Mouse (Mus musculus): ENCODE data around the gene Olfr1387. TPM values are rescaled to one million over a fixed set of nuclear protein-coding genes. Genes with fewer than 3 reads are reported as not detected.
"Not testable (repeated sequence)": the region's sequence is repeated elsewhere in the genome, so short reads cannot be mapped to it uniquely, and the experiment has no call there.

Olfr1387 gene
- polyA plus RNA-seq (2015; fragmentation: Nextera tagmentation; extraction: Ambion mirVana): not detected in 2 replicates

DNA sequence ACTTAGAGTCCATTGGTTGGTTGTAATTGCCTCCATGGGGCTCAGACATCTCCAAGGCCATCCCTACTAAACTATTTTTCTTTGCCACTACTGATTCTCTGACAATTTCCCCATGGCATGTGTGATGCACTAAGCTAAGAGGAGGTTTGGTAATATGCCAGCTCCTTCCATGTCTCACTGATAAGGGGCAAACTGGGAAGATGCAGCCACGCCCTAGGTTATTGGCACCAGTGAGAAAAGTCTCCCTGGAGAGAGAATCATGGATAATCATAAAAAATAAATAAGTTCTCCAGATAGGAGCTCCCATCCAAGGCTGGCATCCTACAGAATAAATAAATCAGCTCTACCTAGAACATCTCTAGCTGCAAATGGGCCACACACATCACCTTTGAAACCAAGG lies at the start of gene Olfr1387:
TSS of gene Olfr1387 (plus strand) at position 301 of the 400 bp plus-strand sequence.
- no peak within 1 kb of the TSS for H3K27ac ChIP-seq
- no peaks in the 10 kb centered on the region for H3K4me1 ChIP-seq
- H3K27me3 ChIP-seq: no peaks in the 10 kb centered on the region
- no peaks in the 10 kb centered on the region for H3K9me3 ChIP-seq
- H3K4me3 ChIP-seq: no peak within 1 kb of the TSS
- no peak for ATAC-seq (ENCODE audit: low FRiP score, low read depth)
- H3K9ac ChIP-seq: no peak within 1 kb of the TSS
- no peaks in the 10 kb centered on the region for H3K36me3 ChIP-seq
- WGBS: 69% methylated on average over 1 of the region's 1 CpGs
- H3K4me2 ChIP-seq (replicated peaks): no peak within 1 kb of the TSS

GRCm38 (mm10) chr11:49406784-49407183 lies 48.4 kb upstream of the Olfr1387 start:
- Histone ChIP-seq H3K9me3 (no peaks in the 10 kb centered on the region), H3K36me3 (no peaks in the 10 kb centered on the region), H3K9ac (no peak overlapping the region), H3K4me3 (no peak overlapping the region), H3K27me3 (no peaks in the 10 kb centered on the region), H3K27ac (no peak overlapping the region), H3K4me1 (no peaks in the 10 kb centered on the region), H3K4me2 (replicated peaks) (no peak overlapping the region)
- whole genome bisulfite sequencing: 77% methylated on average over 3 of the region's 3 CpGs
- ATAC-seq (ENCODE audit: low FRiP score, low read depth): no peak

DNA sequence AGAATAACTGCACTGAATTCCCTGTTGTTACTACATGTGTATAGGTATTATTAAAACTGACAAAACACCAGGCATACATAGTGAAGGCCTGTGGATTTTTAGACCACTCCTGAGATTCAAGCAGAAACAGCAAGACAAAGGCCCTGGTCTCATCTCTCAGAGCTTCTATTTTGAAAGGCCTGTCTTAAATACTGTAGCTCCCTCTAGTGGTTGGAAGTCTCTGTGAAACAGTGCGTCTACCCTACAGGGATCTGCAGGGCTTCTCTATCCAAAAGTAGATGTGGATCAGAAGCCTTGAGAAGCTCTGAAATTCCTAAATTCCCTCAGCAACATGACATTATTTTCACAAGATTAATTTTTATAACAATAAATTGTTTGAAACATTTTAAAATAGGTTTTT lies 44.6 kb upstream of the Olfr1387 start:
- no peaks in the 10 kb centered on the region for H3K36me3 ChIP-seq
- WGBS: 43% methylated on average over 1 of the region's 1 CpGs
- no peak overlapping the region for H3K4me3 ChIP-seq
- no peaks in the 10 kb centered on the region for H3K27me3 ChIP-seq
- H3K9ac ChIP-seq: no peak overlapping the region
- no peaks in the 10 kb centered on the region for H3K4me1 ChIP-seq
- no peaks in the 10 kb centered on the region for H3K9me3 ChIP-seq
- ATAC-seq (ENCODE audit: low FRiP score, low read depth): no peak
- no peak overlapping the region for H3K27ac ChIP-seq
- no peak overlapping the region for H3K4me2 ChIP-seq (replicated peaks)

DNA sequence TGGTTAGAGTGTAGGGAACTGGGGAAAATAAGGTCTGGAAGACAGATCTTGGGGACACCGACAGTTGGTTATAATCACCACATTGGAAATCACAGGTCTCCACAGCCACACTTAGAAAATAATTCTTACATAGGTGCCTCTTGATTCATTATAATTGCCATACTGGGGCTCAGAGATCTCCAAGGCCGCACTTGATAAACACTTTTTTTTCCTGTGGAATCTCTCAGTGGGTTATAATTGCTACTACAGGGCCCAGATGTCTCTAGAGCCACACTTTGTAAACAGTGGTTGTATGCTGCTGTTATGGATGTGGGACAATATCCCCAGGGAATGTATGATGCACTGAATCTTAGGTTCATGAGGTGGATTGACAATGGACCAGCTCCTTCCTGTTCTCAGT lies 32.4 kb upstream of the Olfr1387 start, which contains the start of gene Olfr1389:
TSS of gene Olfr1389 (plus strand) at position 301 of the 400 bp plus-strand sequence.
- Histone ChIP-seq H3K27me3 (no peaks in the 10 kb centered on the region), H3K36me3 (no peaks in the 10 kb centered on the region), H3K27ac (no peak within 1 kb of the TSS), H3K9ac (no peak within 1 kb of the TSS), H3K4me2 (replicated peaks) (no peak within 1 kb of the TSS), H3K9me3 (no peaks in the 10 kb centered on the region), H3K4me1 (no peaks in the 10 kb centered on the region), H3K4me3 (no peak within 1 kb of the TSS)
- 89% methylated on average over 2 of the region's 2 CpGs for WGBS
- no peak for ATAC-seq (ENCODE audit: low FRiP score, low read depth)

GRCm38 (mm10) chr11:49425257-49425927 lies 29.8 kb upstream of the Olfr1387 start:
- H3K4me2 ChIP-seq (replicated peaks): no peak overlapping the region
- no peaks in the 10 kb centered on the region for H3K9me3 ChIP-seq
- WGBS: 87% methylated on average over 1 of the region's 1 CpGs
- H3K4me1 ChIP-seq: no peaks in the 10 kb centered on the region
- no peak overlapping the region for H3K4me3 ChIP-seq
- H3K27ac ChIP-seq: no peak overlapping the region
- no peaks in the 10 kb centered on the region for H3K36me3 ChIP-seq
- H3K27me3 ChIP-seq: no peaks in the 10 kb centered on the region
- H3K9ac ChIP-seq: no peak overlapping the region
- ATAC-seq (ENCODE audit: low FRiP score, low read depth): no peak

DNA sequence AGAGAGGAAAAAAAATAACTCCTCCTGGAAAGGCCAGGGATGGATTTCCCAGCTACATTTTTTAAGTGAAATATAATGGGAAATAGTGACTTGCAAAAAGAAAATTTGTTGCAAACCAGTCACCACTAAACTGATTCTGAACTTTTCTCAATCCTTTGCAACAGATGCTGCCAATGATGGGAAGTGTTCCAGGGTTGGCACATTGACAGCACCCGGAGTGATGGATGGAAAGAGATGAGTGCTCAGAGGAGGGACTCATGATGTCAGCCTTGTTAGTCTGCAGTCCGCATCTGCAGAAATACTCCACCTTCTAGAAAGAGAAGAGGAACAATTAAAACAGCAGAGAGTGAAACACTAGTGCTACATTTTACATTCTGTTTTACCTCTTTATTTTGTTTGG lies 25.5 kb upstream of the Olfr1387 start:
- no peaks in the 10 kb centered on the region for H3K9me3 ChIP-seq
- no peaks in the 10 kb centered on the region for H3K36me3 ChIP-seq
- ATAC-seq (ENCODE audit: low FRiP score, low read depth): no peak
- no peak overlapping the region for H3K9ac ChIP-seq
- no peak overlapping the region for H3K4me2 ChIP-seq (replicated peaks)
- no peaks in the 10 kb centered on the region for H3K27me3 ChIP-seq
- no peaks in the 10 kb centered on the region for H3K4me1 ChIP-seq
- no peak overlapping the region for H3K27ac ChIP-seq
- 87% methylated on average over 2 of the region's 2 CpGs for WGBS
- H3K4me3 ChIP-seq: no peak overlapping the region

DNA sequence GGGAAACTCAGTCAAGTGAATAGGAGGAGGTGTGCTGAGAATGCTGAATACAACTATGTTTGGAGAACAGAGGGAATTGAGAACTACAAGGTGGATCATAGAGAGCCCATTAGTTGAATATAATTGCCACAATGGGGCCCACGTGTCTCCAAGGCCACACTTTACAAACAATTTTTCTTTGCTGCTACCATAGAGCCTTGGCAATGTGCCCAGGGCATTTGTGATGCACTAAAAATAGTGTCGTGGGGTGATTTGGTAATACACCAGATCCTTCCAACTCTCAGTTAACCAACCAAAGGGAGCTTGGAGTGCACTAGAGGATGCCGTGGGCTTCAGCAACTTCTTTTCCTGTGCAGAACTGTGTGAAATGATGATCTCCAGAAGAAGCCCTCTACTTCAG lies 18.7 kb upstream of the Olfr1387 start, which contains the start of gene Olfr1388:
TSS of gene Olfr1388 (plus strand) at position 214 of the 400 bp plus-strand sequence.
- H3K36me3 ChIP-seq: no peaks in the 10 kb centered on the region
- H3K4me2 ChIP-seq (replicated peaks): no peak within 1 kb of the TSS
- ATAC-seq (ENCODE audit: low FRiP score, low read depth): no peak
- no peak within 1 kb of the TSS for H3K9ac ChIP-seq
- no peaks in the 10 kb centered on the region for H3K27me3 ChIP-seq
- no peaks in the 10 kb centered on the region for H3K4me1 ChIP-seq
- H3K9me3 ChIP-seq: no peaks in the 10 kb centered on the region
- no peak within 1 kb of the TSS for H3K4me3 ChIP-seq
- no peak within 1 kb of the TSS for H3K27ac ChIP-seq
- 69% methylated on average over 3 of the region's 3 CpGs for WGBS

GRCm38 (mm10) chr11:49464746-49465145 lies 9.6 kb downstream of the Olfr1387 start, which contains the start of gene Olfr1386:
Gene Olfr1386, plus strand, starts transcription at chr11:49465046.
- H3K9me3 ChIP-seq; H3K36me3 ChIP-seq; H3K9ac ChIP-seq; H3K4me3 ChIP-seq; H3K4me2 ChIP-seq (replicated peaks); H3K27me3 ChIP-seq; H3K4me1 ChIP-seq; H3K27ac ChIP-seq; ATAC-seq (ENCODE audit: low FRiP score, low read depth): not testable (repeated sequence)
- 89% methylated on average over 3 of the region's 3 CpGs for WGBS

GRCm38 (mm10) chr11:49485973-49486372 lies 30.8 kb downstream of the Olfr1387 start:
- no peaks in the 10 kb centered on the region for H3K4me1 ChIP-seq
- no peak overlapping the region for H3K27ac ChIP-seq
- H3K36me3 ChIP-seq: no peaks in the 10 kb centered on the region
- H3K4me3 ChIP-seq: no peak overlapping the region
- H3K9ac ChIP-seq: no peak overlapping the region
- no peak overlapping the region for H3K4me2 ChIP-seq (replicated peaks)
- WGBS: 40% methylated on average over 4 of the region's 4 CpGs
- no peak for ATAC-seq (ENCODE audit: low FRiP score, low read depth)
- H3K9me3 ChIP-seq: no peaks in the 10 kb centered on the region
- no peaks in the 10 kb centered on the region for H3K27me3 ChIP-seq

DNA sequence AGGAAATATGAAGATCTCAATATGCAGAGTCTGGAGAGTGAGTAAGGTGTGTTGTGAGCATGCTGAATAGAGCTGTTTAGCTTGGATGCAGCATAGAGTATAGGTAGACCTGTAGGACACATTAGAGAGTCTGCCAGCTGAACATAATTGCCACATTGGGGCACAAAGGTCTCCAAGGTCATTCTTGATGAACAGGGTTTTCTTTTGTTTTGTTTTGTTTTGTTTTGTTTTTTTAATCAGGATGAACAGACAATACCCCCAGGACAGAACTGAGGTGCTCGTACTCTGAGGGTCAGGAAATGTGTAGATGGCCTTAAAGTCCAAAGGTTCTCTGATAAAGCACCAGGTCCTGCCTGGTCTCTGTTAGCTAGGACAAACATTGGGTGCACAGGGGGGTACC lies 33.6 kb downstream of the Olfr1387 start, which contains the start of gene Olfr1385:
TSS of gene Olfr1385 (plus strand) at position 301 of the 400 bp plus-strand sequence.
- not testable (repeated sequence) for H3K4me1 ChIP-seq; H3K4me2 ChIP-seq (replicated peaks); H3K27me3 ChIP-seq; H3K36me3 ChIP-seq; H3K4me3 ChIP-seq; H3K9ac ChIP-seq; H3K9me3 ChIP-seq; ATAC-seq (ENCODE audit: low FRiP score, low read depth); H3K27ac ChIP-seq
- WGBS: 80% methylated on average over 1 of the region's 1 CpGs
